In genomic region chr6:114404774-114405468, GRCm38 (mm10) we compare ENCODE assay signal across 18 mouse cellular contexts. TPM values are rescaled to one million over a fixed set of nuclear protein-coding genes. Genes with fewer than 3 reads are reported as not detected.
A peak's percentile ranks its signal among the peaks of the same experiment; 100 is the strongest.
DNase-seq lines count a peak whose midpoint lies in the region; ATAC-seq lines count a peak whose summit lies in the region.
"Had no signal": no experiment of that assay in that cellular context is flagged by ENCODE, and none has a peak within 500 bp of the region (broad histone marks: within the 10 kb centered on the region; RNA-seq: fewer than 3 reads in every experiment).

No protein-coding gene starts in this region.

- peak; percentile 43 for ATAC-seq in frontal cortex, adult (ENCODE audit: low TSS enrichment)

- no peak for DNase-seq in frontal cortex, postnatal 25 days (ENCODE audit: low spot score in 2 of 2)
- DNase-seq in layer of hippocampus, adult 9-11 months, result peak; percentile 47
- no peak for DNase-seq in layer of hippocampus, adult 18-20 months (ENCODE audit: low spot score in 2 of 2)
- DNase-seq in right cerebral cortex, postnatal 10 days (ENCODE audit: low spot score in 2 of 2), result peak; percentile 66 to 74
- DNase-seq in right cerebral cortex, adult 2 months (ENCODE audit: low spot score in 2 of 2), result no peak
- DNase-seq in telencephalon, adult 2 months (ENCODE audit: low read depth, low spot score), result peak; percentile 58
- DNase-seq: cerebellum, postnatal 10 days; heart, postnatal 36 days; kidney, adult 11 months; liver, embryonic 13.5 days; lung, adult 2 months; lung, postnatal 14 days; retina, postnatal 1 day; thymus, adult 2 months; thymus, postnatal 4 days had no signal

RNA-seq across cellular contexts. Expression of gene Hrh1, which starts 7.2 kb away (rescaled TPM):
- 1 to 10 TPM; 5.1 to 6.0 TPM for total RNA-seq in layer of hippocampus, adult 18-20 months (2021)
- total RNA-seq: megakaryocyte progenitor cell, adult 5-6 weeks; MEL had no signal

Comparison
In these comparisons a context has a peak if more than half of its experiments do, and no peak if none do; other contexts are left out.
1. DNase-seq: peak in layer of hippocampus, adult 9-11 months (single experiment), right cerebral cortex, postnatal 10 days (2 of 2) and telencephalon, adult 2 months (single experiment); none in frontal cortex, postnatal 25 days (0 of 2), layer of hippocampus, adult 18-20 months (0 of 2) and right cerebral cortex, adult 2 months (0 of 2).